Mouse (Mus musculus): ENCODE data around the gene Tlcd2.

Gene Tlcd2

GRCm38 (mm10) chr11:75460844-75461742, at the start of gene Tlcd2:
Tlcd2 (plus strand) TSS chr11:75461715.
- peak; percentile 99 for DNase-seq (ENCODE audit: low read depth, low spot score)

GRCm38 (mm10) chr11:75415096-75415495, 46.4 kb upstream of the Tlcd2 start:
- no peak for DNase-seq (ENCODE audit: low read depth, low spot score)

GRCm38 (mm10) chr11:75415994-75416393, 45.5 kb upstream of the Tlcd2 start:
- no peak for DNase-seq (ENCODE audit: low read depth, low spot score)

GRCm38 (mm10) chr11:75420037-75420436, 41.5 kb upstream of the Tlcd2 start:
- DNase-seq (ENCODE audit: low read depth, low spot score), result no peak

- no peak for DNase-seq (ENCODE audit: low read depth, low spot score)
These were observed 40.6 kb upstream of the Tlcd2 start for GRCm38 (mm10) chr11:75420810-75421374.

- DNase-seq (ENCODE audit: low read depth, low spot score), result no peak
These were observed 40.0 kb upstream of the Tlcd2 start for GRCm38 (mm10) chr11:75421375-75422012.

GRCm38 (mm10) chr11:75422013-75422792, 39.3 kb upstream of the Tlcd2 start, which contains the start of gene Serpinf1:
Serpinf1 (minus strand) TSS chr11:75422701.
- no peak for DNase-seq (ENCODE audit: low read depth, low spot score)

GRCm38 (mm10) chr11:75423091-75423490, 38.4 kb upstream of the Tlcd2 start:
- DNase-seq (ENCODE audit: low read depth, low spot score), result no peak

GRCm38 (mm10) chr11:75424033-75424432, 37.5 kb upstream of the Tlcd2 start:
- no peak for DNase-seq (ENCODE audit: low read depth, low spot score)

GRCm38 (mm10) chr11:75424459-75424858, 37.1 kb upstream of the Tlcd2 start:
- no peak for DNase-seq (ENCODE audit: low read depth, low spot score)

GRCm38 (mm10) chr11:75429019-75429705, 32.4 kb upstream of the Tlcd2 start:
- no peak for DNase-seq (ENCODE audit: low read depth, low spot score)

- DNase-seq (ENCODE audit: low read depth, low spot score), result no peak
These were observed 30.2 kb upstream of the Tlcd2 start for GRCm38 (mm10) chr11:75431307-75431706.

GRCm38 (mm10) chr11:75434138-75434537, 27.4 kb upstream of the Tlcd2 start:
- DNase-seq (ENCODE audit: low read depth, low spot score), result no peak

GRCm38 (mm10) chr11:75438194-75438593, 23.3 kb upstream of the Tlcd2 start:
- no peak for DNase-seq (ENCODE audit: low read depth, low spot score)

- DNase-seq (ENCODE audit: low read depth, low spot score), result no peak
These were observed 22.7 kb upstream of the Tlcd2 start for GRCm38 (mm10) chr11:75438804-75439203.

- DNase-seq (ENCODE audit: low read depth, low spot score), result no peak
These were observed 22.2 kb upstream of the Tlcd2 start, which contains the start of gene Serpinf2 for GRCm38 (mm10) chr11:75439363-75439762. Serpinf2 (minus strand) TSS chr11:75439591.

- DNase-seq (ENCODE audit: low read depth, low spot score), result no peak
These were observed 21.6 kb upstream of the Tlcd2 start for GRCm38 (mm10) chr11:75439951-75440350.

- DNase-seq (ENCODE audit: low read depth, low spot score), result no peak
These were observed 20.5 kb upstream of the Tlcd2 start for GRCm38 (mm10) chr11:75441034-75441433.

- DNase-seq (ENCODE audit: low read depth, low spot score), result no peak
These were observed 19.9 kb upstream of the Tlcd2 start for GRCm38 (mm10) chr11:75441601-75442000.

- DNase-seq (ENCODE audit: low read depth, low spot score), result no peak
These were observed 17.8 kb upstream of the Tlcd2 start for GRCm38 (mm10) chr11:75443711-75444110.

- DNase-seq (ENCODE audit: low read depth, low spot score), result peak; percentile 64
These were observed 12.9 kb upstream of the Tlcd2 start for GRCm38 (mm10) chr11:75448575-75448974.

Measured in c-Kit-negative CD71-positive TER-119-positive erythroid progenitor cells, embryonic 14.5 days (primary cell).